Mouse (Mus musculus) neutrophil, adult 59 days (primary cell): ENCODE data around the gene Mab21l1. TPM values are rescaled to one million over a fixed set of nuclear protein-coding genes. Genes with fewer than 3 reads are reported as not detected.

Experiments used
- total RNA-seq, 2 experiments: library from RNA; stranded (reverse); gene quantifications; 1 replicate in 1 of 2; 2 replicates in 1 of 2; pipeline ENCODE4 v1.2.4; 2023

Mab21l1 gene
- not detected for total RNA-seq

GRCm38 (mm10) chr3:55782056-55782687, at the start of gene Mab21l1:
TSS of gene Mab21l1 (plus strand) at chr3:55782510.

